In genomic region chr3:139162146-139162545, GRCm38 (mm10) we compare ENCODE assay signal across 20 mouse cellular contexts. TPM values are rescaled to one million over a fixed set of nuclear protein-coding genes. Genes with fewer than 3 reads are reported as not detected.
DNase-seq lines count a peak whose midpoint lies in the region; ATAC-seq and TF ChIP-seq lines count a peak whose summit lies in the region.
"Had no signal": no experiment of that assay in that cellular context is flagged by ENCODE, and none has a peak within 500 bp of the region (broad histone marks: within the 10 kb centered on the region; RNA-seq: fewer than 3 reads in every experiment).

No protein-coding gene starts in this region.

- WGBS in lung, embryonic 16.5 days: 12% methylated on average over 2 of the region's 2 CpGs
- 84% methylated on average over 2 of the region's 2 CpGs for WGBS in thymus, adult 2 months

- H3K27me3 ChIP-seq in lung, embryonic 16.5 days (ENCODE audit: control insufficient read depth, insufficient read depth, low read depth, low read length): no peaks in the 10 kb centered on the region
- no peaks in the 10 kb centered on the region for H3K27me3 ChIP-seq in thymus, adult 2 months (ENCODE audit: control insufficient read depth, insufficient read depth, low read length)
- H3K27me3 ChIP-seq: embryonic facial prominence, embryonic 13.5 days; kidney, embryonic 15.5 days; megakaryocyte, embryonic 14.5 days; stomach, embryonic 15.5 days had no signal

- no peak for DNase-seq in frontal cortex, postnatal 10 days (ENCODE audit: low spot score in 2 of 2)
- DNase-seq in lung, adult 18-20 months: no peak
- no peak for DNase-seq in adrenal gland, adult 8-10 months
- DNase-seq in thymus, adult 2 months: no peak
- DNase-seq: cerebellum, adult 18-20 months; liver had no signal

- no peaks in the 10 kb centered on the region for H3K36me3 ChIP-seq in lung, embryonic 16.5 days (ENCODE audit: control insufficient read depth, insufficient read depth, low read length)
- H3K36me3 ChIP-seq in thymus, adult 2 months (ENCODE audit: control insufficient read depth, insufficient read depth, low read length): no peaks in the 10 kb centered on the region
- H3K36me3 ChIP-seq: embryonic facial prominence, embryonic 13.5 days; kidney, embryonic 15.5 days; stomach, embryonic 15.5 days had no signal

- H3K9ac ChIP-seq in lung, embryonic 16.5 days (ENCODE audit: low read length): no peak overlapping the region
- H3K9ac ChIP-seq: embryonic facial prominence, embryonic 13.5 days; kidney, embryonic 15.5 days; stomach, embryonic 15.5 days had no signal

- TF ChIP-seq CTCF in thymus, adult 2 months (IDR thresholded peaks at IDR 0.05; ENCODE audit: borderline replicate concordance, control insufficient read depth, extremely low read depth, insufficient read depth, low read length, poor library complexity): no peak

- no peak overlapping the region for H3K4me3 ChIP-seq in lung, embryonic 16.5 days (ENCODE audit: low read length)
- no peak overlapping the region for H3K4me3 ChIP-seq in thymus, adult 2 months (ENCODE audit: control insufficient read depth, insufficient read depth, low read length)
- H3K4me3 ChIP-seq: embryonic facial prominence, embryonic 13.5 days; kidney, embryonic 15.5 days; layer of hippocampus, adult 2 months; megakaryocyte, embryonic 14.5 days; stomach, embryonic 15.5 days had no signal

- H3K27ac ChIP-seq in lung, embryonic 16.5 days (ENCODE audit: low read length): peak overlapping the region; percentile 44
- no peak overlapping the region for H3K27ac ChIP-seq in thymus, adult 2 months (ENCODE audit: control insufficient read depth, insufficient read depth, low read length)
- H3K27ac ChIP-seq: embryonic facial prominence, embryonic 13.5 days; kidney, embryonic 15.5 days; layer of hippocampus, adult 2 months; stomach, embryonic 15.5 days had no signal

- H3K4me1 ChIP-seq in lung, embryonic 16.5 days (replicated peaks; ENCODE audit: control insufficient read depth, insufficient read depth, low read length): no peaks in the 10 kb centered on the region
- H3K4me1 ChIP-seq in thymus, adult 2 months (replicated peaks; ENCODE audit: control insufficient read depth, insufficient read depth, low read length): no peaks in the 10 kb centered on the region
- H3K4me1 ChIP-seq: embryonic facial prominence, embryonic 13.5 days; kidney, embryonic 15.5 days; megakaryocyte, embryonic 14.5 days; stomach, embryonic 15.5 days had no signal

- H3K9me3 ChIP-seq in lung, embryonic 16.5 days (ENCODE audit: control insufficient read depth, low read length): no peaks in the 10 kb centered on the region
- H3K9me3 ChIP-seq: embryonic facial prominence, embryonic 13.5 days; kidney, embryonic 15.5 days; stomach, embryonic 15.5 days had no signal

- H3K4me2 ChIP-seq in lung, embryonic 16.5 days (ENCODE audit: low read depth, low read length): no peak overlapping the region
- H3K4me2 ChIP-seq: embryonic facial prominence, embryonic 13.5 days; kidney, embryonic 15.5 days; stomach, embryonic 15.5 days had no signal

- ATAC-seq in frontal cortex, adult (ENCODE audit: low TSS enrichment): peak; percentile 85
- peak; percentile 89 for ATAC-seq in lung, embryonic 16.5 days (ENCODE audit: low read depth)
- peak; percentile 22 to 45; a peak in 1 of 4 replicates for ATAC-seq in hematopoietic stem cell, adult 5-6 weeks (replicated peaks in 1 of 2; ENCODE audit: insufficient read depth in 1 of 2, low FRiP score in 2 of 2, low TSS enrichment in 1 of 2, low read depth in 1 of 2, poor library complexity in 2 of 2, severe bottlenecking in 2 of 2)
- ATAC-seq: inflammation-experienced regulatory T-cells, adult 6 months had no signal

- TF ChIP-seq POLR2A in thymus, adult 2 months (IDR thresholded peaks at IDR 0.05; ENCODE audit: control insufficient read depth, extremely low read depth, insufficient read depth, low read length, poor library complexity): no peak

RNA-seq across cellular contexts. Expression of gene Stpg2, which starts 43.3 kb away (rescaled TPM):
- polyA plus RNA-seq in lung, embryonic 16.5 days (2015; fragmentation: Nextera tagmentation; extraction: Ambion mirVana): not detected in 2 replicates
- not detected in 2 replicates for total RNA-seq in hematopoietic stem cell, adult 5-6 weeks (2017)
- under 1 TPM in 1 of 4 experiments, not detected in 3; 0.13 TPM for total RNA-seq in adrenal gland, adult 8-10 months (2022)
- polyA plus RNA-seq in thymus, adult 2 months (2012; rRNA removed): not detected in 2 replicates
- total RNA-seq: gastrocnemius, postnatal 4 days; heart, postnatal 14 days; layer of hippocampus, adult 2 months; MEL; monocyte, adult 5-6 weeks had no signal
- polyA plus RNA-seq: embryonic facial prominence, embryonic 13.5 days; inflammation-experienced regulatory T-cells, adult 6 months; neural tube, embryonic 14.5 days; stomach, embryonic 15.5 days had no signal

Comparison
In these comparisons a context has a peak if more than half of its experiments do, and no peak if none do; other contexts are left out.
1. ATAC-seq: peak in every context shown above with its lines; median percentile 89 in lung, embryonic 16.5 days; 85 in frontal cortex, adult; 34 in hematopoietic stem cell, adult 5-6 weeks.